Mouse (Mus musculus): ENCODE measurements at regions not wholly inside any gene's neighbourhood (a gene's known extent, or its start where the extent isn't known, plus 50 kb on each side); places are given as distances from the start of the nearest gene placed in this dataset.

- TF ChIP-seq CTCF (IDR thresholded peaks at IDR 0.05; ENCODE audit: low read depth) = no peak
- no peak for TF ChIP-seq EP300 (IDR thresholded peaks at IDR 0.05; ENCODE audit: low read depth)
Measured at GRCm38 (mm10) chr12:7724992-7725391, 252.5 kb upstream of the Apob start.
